Mouse (Mus musculus) urinary bladder, postnatal 10 days (tissue): ENCODE data around the gene Opcml.

Experiments
- DNase-seq: peaks from one replicate; pipeline ENCODE4 v3.0.0; 2022; ENCODE audit warnings: low spot score

The Opcml gene

DNA sequence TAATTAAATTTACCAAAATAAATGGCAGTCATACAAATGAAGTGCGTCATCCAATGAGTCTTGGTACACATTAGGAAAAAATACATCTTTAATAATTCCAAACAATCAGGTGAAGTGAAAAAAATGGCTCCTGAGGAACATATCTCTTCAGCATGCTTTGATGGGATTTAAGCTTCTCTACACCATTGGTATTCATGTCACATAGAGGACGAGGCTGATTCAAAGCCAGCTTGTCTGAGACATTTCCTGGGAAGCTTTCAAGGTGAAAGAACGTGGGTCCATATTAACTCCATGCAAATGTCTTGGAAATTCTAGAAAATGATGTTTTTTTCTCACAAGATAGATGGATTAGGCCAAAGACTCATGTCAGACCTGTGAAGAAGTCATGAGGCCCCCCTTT is 212.6 kb downstream of the Opcml start:
- no peak for DNase-seq

DNA sequence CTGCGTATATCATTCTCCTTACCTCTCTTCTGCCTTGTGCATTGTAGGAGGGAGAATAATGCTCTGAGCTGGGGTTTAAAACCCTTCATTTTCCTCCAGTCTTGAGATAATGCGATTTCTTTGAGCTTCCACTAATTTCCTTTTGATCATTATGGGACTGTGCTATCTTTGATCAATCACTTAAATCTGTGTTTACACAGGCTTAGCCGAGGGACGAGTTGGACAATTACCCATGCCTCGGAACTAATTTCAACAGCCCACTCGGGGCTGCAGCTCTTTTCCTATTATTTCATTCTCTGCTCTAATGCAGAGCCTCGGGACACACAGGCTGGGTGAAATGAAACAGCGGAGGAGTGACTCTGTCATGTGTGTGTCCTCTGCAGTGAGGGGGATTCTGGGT is 220.9 kb downstream of the Opcml start:
- no peak for DNase-seq

DNA sequence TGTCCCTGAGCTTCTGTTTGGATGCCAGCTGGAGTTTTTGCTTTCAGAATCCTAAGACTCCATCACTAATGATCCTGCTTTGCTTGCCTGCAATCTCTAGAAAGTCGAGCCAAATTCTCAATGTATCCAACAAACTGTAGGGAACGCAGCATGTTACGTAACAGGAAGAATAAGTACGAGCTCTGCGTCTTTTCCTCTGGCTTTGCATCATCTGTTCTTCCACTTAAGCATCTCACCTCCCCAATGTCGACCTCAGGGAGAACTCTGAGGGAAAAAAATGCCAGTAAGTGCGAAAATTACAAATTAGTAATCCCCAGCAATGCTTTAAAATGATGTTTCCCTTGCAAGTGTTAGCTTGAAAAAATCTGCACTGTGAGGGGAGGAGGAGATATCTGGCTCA is 222.1 kb downstream of the Opcml start:
- no peak for DNase-seq

DNA sequence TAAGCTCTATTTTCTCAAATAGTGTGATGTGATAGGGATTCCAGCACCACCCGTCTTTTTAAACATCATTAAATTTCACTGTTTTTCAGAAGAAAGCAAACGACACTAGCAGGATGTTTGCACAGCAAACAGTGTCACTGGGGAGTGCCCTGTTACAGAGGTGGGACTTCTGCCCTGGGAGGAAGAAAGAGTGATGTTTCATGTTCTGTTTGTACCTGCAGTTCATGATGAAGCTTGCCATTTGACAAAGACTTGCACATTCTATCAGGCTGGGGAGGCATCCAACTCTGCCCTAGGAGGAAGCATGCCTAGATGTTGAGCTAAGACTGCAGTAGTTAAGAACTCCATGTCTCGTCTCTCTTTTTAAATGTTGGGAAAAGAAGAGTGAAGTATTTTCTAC is 222.6 kb downstream of the Opcml start:
- DNase-seq = no peak

DNA sequence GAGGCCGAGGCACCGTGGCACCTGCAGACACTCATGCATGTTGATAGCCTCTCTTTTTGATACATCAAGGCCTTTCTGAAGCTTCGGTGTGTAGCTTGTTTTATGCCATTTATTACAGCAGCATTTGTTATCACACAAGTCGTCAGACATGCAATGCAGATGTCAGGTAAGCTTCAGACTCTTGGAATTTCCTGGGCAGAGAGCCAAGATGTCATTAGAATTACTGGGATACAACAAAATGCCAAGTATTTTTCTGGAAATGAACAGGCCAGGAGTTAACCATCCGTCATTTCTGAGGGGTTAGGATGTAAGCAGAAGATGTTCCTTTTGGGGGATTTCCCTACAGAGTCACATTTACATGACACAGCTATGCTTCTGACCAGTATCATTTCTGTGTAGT is 237.6 kb downstream of the Opcml start:
- no peak for DNase-seq

DNA sequence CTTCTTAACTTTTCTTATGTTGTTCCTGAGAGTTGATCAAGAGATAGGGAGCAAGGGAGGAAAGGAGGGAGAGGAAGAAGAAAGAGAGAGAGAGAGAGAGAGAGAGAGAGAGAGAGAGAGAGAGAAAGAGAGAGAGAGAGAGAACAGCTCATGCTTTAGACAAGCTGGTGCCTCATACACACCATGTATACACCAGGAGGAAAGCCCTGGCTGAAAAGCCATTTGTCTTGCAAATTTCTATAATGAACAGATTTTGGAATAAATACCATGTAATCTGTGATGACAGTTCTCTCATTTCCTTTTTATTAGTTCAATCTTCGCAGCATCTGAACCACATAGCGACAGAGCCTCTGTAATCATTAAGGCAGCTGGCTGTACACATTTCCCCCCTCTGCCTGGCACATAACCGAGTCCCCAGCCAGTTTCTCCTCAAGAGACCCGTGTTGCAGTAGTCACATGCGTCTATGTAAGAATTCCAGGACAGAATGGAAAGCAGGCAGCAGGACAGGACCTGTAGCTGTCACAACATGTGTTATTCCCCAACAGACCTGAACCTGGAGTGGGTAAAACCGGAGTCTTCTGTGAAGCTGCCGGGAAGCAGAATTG is 238.3 kb downstream of the Opcml start:
- DNase-seq = no peak

DNA sequence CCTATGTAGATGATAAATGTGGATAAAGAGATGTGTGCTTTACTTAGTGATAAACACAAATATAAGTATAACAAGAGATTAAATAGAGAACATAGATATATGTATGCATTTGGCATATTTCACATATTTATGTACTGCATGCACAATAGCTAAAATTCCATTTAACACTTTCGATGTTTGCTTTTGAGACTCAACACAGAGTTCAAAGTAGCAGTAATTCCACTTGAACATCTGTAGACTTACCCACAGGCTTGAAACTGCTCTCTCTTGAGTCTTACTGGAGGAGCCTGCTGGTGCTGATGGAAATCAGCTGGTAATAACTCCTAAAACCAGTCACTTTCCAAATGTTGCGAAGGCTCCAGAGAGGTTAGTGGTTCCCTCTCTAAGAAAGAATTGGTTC is 258.6 kb downstream of the Opcml start:
- no peak for DNase-seq

DNA sequence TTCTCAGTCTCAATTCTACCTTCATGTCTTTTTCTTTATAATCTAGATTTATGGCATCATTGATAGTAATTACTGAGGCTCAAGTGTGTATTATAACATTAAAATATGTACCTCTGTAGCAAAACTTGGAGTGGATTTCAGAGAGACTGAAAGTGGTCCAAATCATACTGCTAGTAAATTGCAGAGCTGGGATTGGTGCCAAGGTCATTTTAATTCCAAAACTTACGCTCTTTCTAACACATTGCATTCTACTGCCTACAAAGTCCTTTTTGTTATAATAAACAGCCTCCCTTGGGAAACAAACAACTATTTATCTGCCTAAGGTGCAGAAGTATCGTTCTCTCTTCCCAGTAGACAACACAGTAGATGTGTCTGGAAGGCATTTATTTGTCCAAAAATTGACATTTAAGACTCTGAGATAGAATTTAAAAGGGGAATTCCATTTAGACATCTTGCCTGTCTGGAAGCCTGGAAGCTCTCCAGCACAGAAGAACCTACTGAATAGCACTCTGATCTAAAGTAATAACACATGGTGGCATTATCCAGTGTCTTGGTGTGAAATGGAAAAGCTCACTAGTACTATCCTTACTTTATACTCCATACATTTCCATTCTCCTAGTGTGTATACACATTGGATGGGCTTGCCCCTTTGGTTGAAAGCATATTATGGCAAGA is 266.7 kb downstream of the Opcml start:
- no peak for DNase-seq

DNA sequence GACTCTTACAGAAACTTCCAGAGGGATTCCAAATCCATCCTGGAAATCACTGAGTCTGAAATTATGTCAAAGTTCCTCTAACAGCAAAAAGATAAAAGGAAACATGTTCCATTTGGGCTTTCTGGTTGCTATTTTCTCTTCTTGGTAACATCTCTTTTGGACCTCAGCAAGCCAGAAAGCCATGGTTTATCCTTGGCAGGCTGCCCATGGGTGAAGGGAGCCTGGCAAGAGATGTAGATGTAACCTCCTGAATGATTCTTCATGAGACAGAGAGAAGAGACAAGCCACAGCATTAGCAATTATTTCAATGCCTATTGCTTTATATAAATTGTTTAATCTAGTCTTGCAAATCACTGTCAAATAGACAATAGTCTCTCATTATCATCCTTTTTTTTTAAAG is 274.6 kb downstream of the Opcml start:
- no peak for DNase-seq

DNA sequence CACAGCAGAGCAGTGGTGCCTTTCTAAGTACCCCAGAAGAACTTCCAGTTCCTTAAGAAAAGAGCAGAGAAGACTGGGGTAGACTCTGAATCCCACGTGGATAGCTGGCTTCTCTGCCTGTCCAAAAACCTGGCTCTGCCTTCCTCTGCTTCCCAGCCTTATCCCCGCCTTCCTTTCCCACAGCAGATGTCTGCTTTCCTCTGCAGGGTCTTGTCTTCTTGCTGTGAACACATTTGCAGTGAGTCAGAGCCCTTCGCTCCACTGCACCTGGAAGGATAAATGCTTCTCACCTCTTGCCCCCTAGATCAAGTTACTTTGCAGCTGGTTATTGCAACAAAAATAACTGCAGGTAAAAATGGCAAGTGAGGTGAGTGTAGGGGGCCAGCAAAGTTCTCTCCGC is 290.1 kb downstream of the Opcml start:
- DNase-seq = no peak

DNA sequence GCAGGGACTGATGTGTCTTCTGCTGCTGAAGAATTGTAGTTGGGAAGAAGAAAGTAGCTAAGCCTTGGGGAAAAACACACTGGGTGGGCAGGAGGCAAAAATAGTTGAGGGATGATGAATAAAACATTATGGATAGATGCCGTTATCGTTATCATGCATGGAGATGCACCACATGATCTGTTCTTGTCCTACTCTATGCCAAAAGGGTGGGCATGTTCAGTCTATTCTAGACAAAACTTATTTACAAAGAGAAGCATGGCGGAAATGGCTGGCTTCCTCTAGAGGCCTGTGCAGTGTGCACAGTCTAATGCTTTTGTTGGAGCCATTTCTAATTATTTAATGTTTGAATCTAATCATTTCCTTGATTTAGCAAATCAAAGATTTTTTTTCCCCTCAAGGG is 293.2 kb downstream of the Opcml start:
- DNase-seq = no peak

DNA sequence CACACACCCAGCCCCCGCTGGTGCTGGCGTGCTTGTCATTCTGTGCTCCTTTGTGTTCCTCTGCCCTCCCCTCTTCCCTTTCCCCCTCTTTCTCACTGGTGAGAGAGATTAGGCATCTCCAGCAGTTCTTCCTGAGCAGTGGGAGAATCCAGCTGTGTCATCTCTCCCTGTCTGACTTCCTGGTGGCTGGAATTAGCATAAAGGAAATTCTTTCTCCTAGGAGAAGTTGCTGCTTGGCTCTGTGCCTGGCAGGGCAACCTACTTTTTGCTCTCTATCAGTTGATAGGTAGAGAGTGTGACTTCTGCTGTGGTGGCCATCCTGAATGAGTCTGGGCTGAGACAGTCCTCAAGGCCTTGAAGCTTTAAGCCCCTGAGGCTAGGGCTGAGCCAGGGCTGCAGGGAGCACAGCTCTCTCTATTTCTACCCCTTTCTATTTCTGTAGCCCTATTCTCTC is 293.7 kb downstream of the Opcml start:
- no peak for DNase-seq

DNA sequence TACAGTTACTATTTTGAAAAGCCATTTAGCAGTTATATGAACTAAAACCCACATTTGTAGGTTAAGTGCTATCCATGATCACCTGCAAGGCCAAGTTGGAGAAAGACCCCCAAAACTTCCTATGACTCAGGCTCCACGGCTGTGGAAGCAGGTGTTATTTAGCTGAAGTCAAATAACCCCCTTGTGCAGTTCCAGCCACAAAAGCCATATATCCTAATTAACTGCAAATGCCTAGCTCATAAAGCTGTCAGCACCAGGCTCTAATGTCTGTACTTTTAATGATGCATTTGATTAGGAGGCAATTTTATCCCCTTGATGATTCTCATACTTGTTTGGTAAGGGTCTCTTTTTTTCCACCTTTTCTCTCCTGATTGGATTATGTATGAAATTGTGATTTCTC is 300.8 kb downstream of the Opcml start:
- DNase-seq = no peak

DNA sequence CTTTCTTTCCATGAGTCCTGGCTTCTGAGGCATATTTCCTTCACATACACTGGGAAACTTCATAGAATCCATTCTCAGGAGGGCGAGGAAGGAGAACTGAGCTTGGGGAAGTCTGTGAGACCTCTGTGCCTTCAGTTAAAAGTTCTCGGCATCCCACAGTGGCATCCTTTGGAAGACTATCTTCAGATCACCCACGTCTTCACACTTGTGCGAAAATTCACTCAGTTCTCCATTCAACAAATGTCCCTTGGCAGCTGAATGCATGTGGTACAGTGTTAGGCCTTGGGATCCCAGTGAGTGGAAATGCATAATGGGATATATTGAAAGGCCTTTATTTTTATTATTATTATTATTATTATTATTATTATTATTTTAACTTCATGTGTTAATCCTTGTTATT is 304.1 kb downstream of the Opcml start:
- DNase-seq = no peak

DNA sequence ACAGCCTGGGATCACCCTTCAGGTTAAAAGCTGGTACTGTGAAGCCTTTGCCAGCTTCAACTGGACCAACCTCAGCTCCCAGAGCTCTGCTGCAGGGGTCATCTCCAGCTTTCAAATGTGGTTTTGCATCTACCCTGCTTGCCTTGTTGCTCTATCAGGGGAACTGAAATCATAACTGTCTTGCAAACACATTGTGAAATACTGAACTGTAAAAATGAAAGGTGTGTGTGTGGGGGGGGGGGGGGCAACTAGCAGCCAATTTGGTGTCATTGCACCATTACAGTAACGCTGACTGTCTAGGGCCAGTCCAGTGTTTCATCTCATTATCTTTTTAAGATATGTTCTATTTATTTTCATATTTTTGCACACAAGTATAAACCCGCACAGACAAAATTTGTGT is 305.6 kb downstream of the Opcml start:
- DNase-seq = no peak

DNA sequence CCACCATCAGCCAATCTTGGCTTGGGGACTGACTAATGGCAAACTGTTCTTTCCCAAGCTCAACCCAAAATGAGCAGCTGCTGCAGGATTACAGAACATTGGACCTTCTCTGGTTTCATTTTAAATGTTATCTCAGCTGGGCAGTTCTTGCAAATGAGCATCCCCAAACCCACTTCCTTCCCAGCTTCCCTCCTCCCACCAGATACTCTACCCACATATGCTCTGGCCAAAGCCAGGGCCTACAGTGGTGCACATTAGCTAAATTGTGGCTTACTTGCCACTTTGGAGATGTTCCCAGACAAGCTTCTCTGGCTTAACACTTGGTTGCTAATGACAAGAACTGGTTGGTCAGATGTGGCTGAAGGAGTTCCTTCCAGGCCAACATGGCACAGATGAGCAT is 311.4 kb downstream of the Opcml start:
- DNase-seq = no peak

DNA sequence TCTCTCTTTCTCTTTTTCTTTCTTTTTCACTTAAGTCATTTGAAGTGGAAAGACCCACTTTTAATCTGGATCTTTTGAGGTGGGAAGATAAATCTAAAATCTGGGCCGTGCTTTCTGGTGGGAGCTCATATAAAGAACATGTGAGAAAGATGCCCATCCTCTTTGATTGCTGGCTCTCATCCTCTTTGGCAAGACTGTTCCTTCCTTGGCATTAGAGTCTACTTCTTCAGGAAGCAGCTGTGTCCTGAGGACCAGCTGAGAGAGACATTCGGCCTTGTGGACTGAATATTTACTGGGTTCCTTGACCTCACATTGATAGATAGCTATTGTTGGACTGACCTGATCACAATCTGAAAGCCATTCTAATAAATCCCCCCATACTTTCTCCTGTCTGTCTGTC is 331.3 kb downstream of the Opcml start:
- DNase-seq = no peak

DNA sequence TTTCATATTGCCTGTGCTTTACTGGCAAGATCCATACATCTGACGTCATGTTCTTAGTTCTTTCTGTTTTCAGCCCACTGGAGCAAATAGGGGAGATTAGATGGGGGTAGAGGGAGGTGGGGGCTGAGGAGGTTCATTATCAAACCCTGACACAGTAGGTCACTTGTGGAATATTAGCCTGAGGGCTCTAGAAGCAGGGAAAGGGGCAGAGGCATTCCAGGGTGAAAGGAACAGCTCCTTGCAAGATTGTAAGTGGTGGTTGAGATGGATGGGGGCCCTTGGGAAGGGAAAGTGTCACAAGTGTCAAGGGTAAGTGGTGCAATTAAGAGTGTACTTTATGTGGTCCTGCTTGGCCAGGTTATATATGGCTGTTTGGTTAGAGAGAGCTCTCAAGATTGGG is 338.2 kb downstream of the Opcml start:
- no peak for DNase-seq

DNA sequence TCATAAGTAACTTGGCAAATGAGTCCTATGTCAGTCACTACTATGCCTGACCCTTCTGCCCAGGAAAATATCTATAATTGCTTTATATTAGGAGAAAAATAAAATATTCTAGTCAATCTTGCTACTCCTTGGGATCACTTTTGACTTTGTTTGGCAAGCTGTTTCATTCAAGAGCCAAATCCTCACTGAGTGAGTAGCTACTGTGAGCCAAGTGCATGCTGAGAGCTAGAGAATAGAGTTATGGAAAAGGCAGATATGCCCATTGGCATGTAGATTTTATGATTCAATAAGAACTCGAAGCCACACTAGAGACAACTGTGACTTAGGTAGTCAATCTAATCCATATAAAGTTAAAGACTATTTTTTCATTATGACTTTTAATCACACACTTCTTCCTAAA is 340.9 kb downstream of the Opcml start:
- DNase-seq = no peak

DNA sequence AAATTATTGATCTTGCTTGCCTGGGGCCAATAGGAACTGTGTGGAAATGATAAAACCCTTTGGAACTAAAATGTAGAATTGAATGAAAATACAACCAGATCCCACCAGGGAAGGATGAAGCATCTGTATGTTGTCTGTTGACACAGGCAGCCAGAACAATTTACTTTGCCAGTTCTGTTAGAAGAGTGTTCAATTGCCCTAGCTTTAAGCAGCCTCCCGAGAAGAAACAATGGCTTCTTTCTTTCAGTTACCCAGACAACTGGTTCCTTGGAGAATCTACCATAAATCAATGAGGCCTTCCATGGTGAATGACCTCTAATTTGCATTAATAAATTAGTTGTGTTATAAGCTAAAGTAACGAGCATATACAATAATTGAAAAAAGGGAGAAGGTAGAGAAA is 346.0 kb downstream of the Opcml start:
- DNase-seq = no peak

DNA sequence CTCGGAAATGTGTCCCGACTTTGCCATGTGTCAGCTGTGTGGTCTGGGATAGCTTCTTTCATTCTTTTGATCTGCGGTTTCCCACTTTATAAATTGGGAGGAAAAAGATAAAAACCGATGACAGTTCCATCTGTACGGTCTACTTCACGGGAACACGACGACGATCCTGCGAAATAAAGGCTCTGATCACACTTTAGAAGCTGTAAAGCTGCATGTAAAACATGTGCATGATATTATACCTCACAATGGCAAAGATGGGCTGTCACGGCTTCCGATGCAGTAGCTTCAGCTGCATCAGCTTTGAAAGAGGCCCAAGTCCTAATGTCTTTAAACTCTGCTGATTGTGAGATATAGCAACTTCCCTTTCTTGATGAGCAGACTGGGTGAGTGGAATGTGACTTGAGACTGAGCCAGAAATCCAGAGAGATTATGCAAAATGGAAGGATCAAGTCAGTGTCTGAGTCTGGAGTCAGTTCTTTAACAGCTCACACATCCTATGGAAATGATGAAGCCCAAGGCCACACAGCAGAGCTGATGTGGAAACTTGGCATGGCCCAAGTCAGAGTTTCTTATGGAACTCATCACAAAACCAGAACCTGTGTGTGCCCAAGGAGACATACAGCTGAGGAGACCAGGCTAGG is 349.5 kb downstream of the Opcml start:
- DNase-seq = no peak

DNA sequence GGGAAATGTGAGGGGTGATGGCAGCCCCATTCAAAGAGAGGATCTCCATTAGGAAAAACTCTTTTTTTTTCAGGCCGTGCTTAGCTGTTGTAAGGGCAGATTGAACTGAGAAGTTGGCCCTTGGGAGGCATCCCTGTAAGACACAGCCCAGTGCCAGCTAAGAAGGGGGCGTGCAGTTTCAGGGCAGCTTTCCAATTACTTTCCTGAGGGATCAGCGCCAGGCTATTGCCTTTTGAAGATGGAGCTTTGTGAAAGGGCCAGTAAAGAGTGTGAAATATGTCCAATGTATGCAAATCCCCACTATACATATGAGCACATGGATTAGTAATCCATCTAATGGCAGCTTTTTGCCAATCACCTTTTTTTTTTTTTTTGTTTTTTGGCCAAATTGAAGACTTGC is 358.9 kb downstream of the Opcml start:
- no peak for DNase-seq

DNA sequence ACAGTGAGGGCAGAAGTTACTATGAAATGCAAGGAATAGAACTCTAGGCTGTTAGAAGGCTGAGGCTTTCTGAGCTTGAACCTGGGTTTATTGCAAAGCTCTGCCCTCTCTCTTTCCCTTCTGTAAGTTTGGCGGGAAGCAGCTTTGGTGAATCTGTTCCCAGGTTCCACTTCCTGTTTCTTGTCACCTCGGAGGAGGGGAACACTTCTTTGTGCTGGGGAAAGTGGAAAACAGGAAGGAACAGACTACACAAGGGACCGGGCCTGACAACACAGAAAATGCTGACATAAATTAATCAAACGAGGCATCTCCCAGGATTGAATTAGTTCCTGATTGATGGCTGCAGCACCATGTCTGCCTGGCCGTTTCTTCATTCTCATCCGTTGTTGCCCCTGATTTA is 363.2 kb downstream of the Opcml start:
- no peak for DNase-seq

DNA sequence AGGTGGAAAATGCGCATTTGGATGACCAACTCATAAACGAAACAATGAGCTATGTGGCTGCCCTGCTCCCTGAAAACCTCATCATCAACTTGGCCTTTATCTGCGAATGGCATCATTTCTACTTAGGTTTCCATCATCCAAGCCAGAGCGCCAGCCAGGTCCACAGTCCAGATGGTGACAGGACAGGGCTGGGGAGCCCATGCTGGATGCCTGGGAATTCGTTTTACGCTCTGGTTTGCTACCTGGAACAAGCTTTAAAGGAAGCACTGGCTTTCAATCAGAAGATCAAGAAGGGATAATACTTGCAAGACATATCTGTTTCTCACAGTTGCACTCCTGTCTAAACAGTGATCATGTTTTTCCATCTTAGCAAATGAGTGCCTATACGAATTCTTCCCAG is 366.5 kb downstream of the Opcml start:
- DNase-seq = no peak
